Mouse (Mus musculus) liver, postnatal 0 days (tissue): ENCODE measurements around the gene Crip3.

Experiments
- CTCF ChIP-seq: sonication (generic); IDR thresholded peaks from 2 replicates; pipeline ENCODE4 v1.5.1; 2016; ENCODE audit warnings: antibody characterized with exemption, low read depth
- EP300 ChIP-seq: IDR thresholded peaks from 2 replicates; pipeline ENCODE4 v1.6.1; 2016; ENCODE audit warnings: antibody characterized with exemption, low read depth, mild to moderate bottlenecking

- no peak for TF ChIP-seq EP300
- no peak for TF ChIP-seq CTCF
Measured at GRCm38 (mm10) chr17:46467830-46468229, 39.1 kb downstream of the Crip3 start.
